Comparison of ENCODE assay signal across 17 mouse cellular contexts in genomic region chr4:134675800-134676199, GRCm38 (mm10). TPM values are rescaled to one million over a fixed set of nuclear protein-coding genes. Genes with fewer than 3 reads are reported as not detected.
A peak's percentile ranks its signal among the peaks of the same experiment; 100 is the strongest.
DNase-seq lines count a peak whose midpoint lies in the region; ATAC-seq and TF ChIP-seq lines count a peak whose summit lies in the region.
"Had no signal": no experiment of that assay in that cellular context is flagged by ENCODE, and none has a peak within 500 bp of the region (broad histone marks: within the 10 kb centered on the region; RNA-seq: fewer than 3 reads in every experiment).

No protein-coding gene starts in this region.

- H3K27ac ChIP-seq in cerebellum, adult 2 months (ENCODE audit: insufficient read depth, low read length) = peak overlapping the region; percentile 80
- peak overlapping the region; percentile 45 to 58 for H3K27ac ChIP-seq in heart, embryonic 14.5 days (replicated peaks in 1 of 2; ENCODE audit: control insufficient read depth in 1 of 2, insufficient read depth in 1 of 2, low read depth in 2 of 2, low read length in 2 of 2)
- peak overlapping the region; percentile 16 for H3K27ac ChIP-seq in kidney, embryonic 15.5 days
- H3K27ac ChIP-seq in hindbrain, postnatal 0 days = 0 out of 2 replicates have a peak overlapping the region, but pooled peaks have one; percentile 33
- H3K27ac ChIP-seq: embryonic facial prominence, embryonic 13.5 days; liver, embryonic 15.5 days; stomach, embryonic 15.5 days had no signal

- TF ChIP-seq CTCF in cerebellum, adult 2 months (IDR thresholded peaks at IDR 0.05; ENCODE audit: borderline replicate concordance, insufficient read depth, low read depth, low read length) = no peak
- no peak for TF ChIP-seq CTCF in hindbrain, postnatal 0 days (IDR thresholded peaks at IDR 0.05; ENCODE audit: low read depth)

- no peak overlapping the region for H3K9ac ChIP-seq in heart, embryonic 14.5 days (ENCODE audit: low read length)
- H3K9ac ChIP-seq in kidney, embryonic 15.5 days = no peak overlapping the region
- no peak overlapping the region for H3K9ac ChIP-seq in hindbrain, postnatal 0 days (replicated peaks; ENCODE audit: low read length)
- H3K9ac ChIP-seq: embryonic facial prominence, embryonic 13.5 days; liver, embryonic 15.5 days; stomach, embryonic 15.5 days had no signal

- ATAC-seq in heart, embryonic 14.5 days (ENCODE audit: insufficient number of reproducible peaks, insufficient read depth, low FRiP score, low read depth) = no peak
- ATAC-seq in kidney, embryonic 15.5 days (replicated peaks; ENCODE audit: low FRiP score) = no peak
- no peak for ATAC-seq in hindbrain, postnatal 0 days

- H3K4me1 ChIP-seq in cerebellum, adult 2 months (ENCODE audit: control insufficient read depth, insufficient read depth, low read length) = peaks cover 69% of the 10 kb centered on the region
- H3K4me1 ChIP-seq in heart, embryonic 14.5 days (ENCODE audit: control insufficient read depth in 2 of 2, insufficient read depth in 2 of 2, low read length in 2 of 2) = peaks cover 17 to 26% of the 10 kb centered on the region in 2 experiments
- H3K4me1 ChIP-seq in kidney, embryonic 15.5 days = peaks cover 53% of the 10 kb centered on the region
- peaks cover 47% of the 10 kb centered on the region for H3K4me1 ChIP-seq in hindbrain, postnatal 0 days (ENCODE audit: insufficient read depth, low read length)
- H3K4me1 ChIP-seq: liver, embryonic 15.5 days had no signal

- H3K4me2 ChIP-seq in heart, embryonic 14.5 days (ENCODE audit: low read length) = no peak overlapping the region
- H3K4me2 ChIP-seq in kidney, embryonic 15.5 days = no peak overlapping the region
- no peak overlapping the region for H3K4me2 ChIP-seq in hindbrain, postnatal 0 days (ENCODE audit: low read depth, low read length)
- H3K4me2 ChIP-seq: embryonic facial prominence, embryonic 13.5 days; liver, embryonic 15.5 days; stomach, embryonic 15.5 days had no signal

- H3K4me3 ChIP-seq in cerebellum, adult 2 months (replicated peaks; ENCODE audit: insufficient read depth, low read depth, low read length) = no peak overlapping the region
- no peak overlapping the region for H3K4me3 ChIP-seq in heart, embryonic 14.5 days (ENCODE audit: control insufficient read depth in 1 of 2, insufficient read depth in 1 of 2, low read depth in 1 of 2, low read length in 2 of 2)
- H3K4me3 ChIP-seq in kidney, embryonic 15.5 days (replicated peaks) = no peak overlapping the region
- no peak overlapping the region for H3K4me3 ChIP-seq in hindbrain, postnatal 0 days (ENCODE audit: low read length)
- H3K4me3 ChIP-seq: embryonic facial prominence, embryonic 13.5 days; liver, embryonic 15.5 days; megakaryocyte, embryonic 14.5 days; stomach, embryonic 15.5 days had no signal

- WGBS in cerebellum, adult 2 months = 59% methylated on average over 8 of the region's 8 CpGs
- 39% methylated on average over 8 of the region's 8 CpGs for WGBS in heart, embryonic 14.5 days
- WGBS in kidney, embryonic 15.5 days = 55% methylated on average over 8 of the region's 8 CpGs
- 41% methylated on average over 8 of the region's 8 CpGs for WGBS in hindbrain, postnatal 0 days

- H3K9me3 ChIP-seq in heart, embryonic 14.5 days (ENCODE audit: control insufficient read depth, low read length) = no peaks in the 10 kb centered on the region
- no peaks in the 10 kb centered on the region for H3K9me3 ChIP-seq in kidney, embryonic 15.5 days (replicated peaks)
- H3K9me3 ChIP-seq in hindbrain, postnatal 0 days (ENCODE audit: low read length) = no peaks in the 10 kb centered on the region
- H3K9me3 ChIP-seq: embryonic facial prominence, embryonic 13.5 days; liver, embryonic 15.5 days; megakaryocyte, embryonic 14.5 days; stomach, embryonic 15.5 days had no signal

- TF ChIP-seq POLR2A in cerebellum, adult 2 months (IDR thresholded peaks at IDR 0.05; ENCODE audit: borderline replicate concordance, insufficient read depth, low read length) = no peak

- DNase-seq in cerebellum, adult 2 months = peak in 1 of 2 experiments; percentile 39
- DNase-seq in cerebellum, adult 9-10 months = no peak
- no peak for DNase-seq in heart, adult 9 months (ENCODE audit: low spot score in 2 of 2)
- no peak for DNase-seq in kidney, adult 8-10 months
- DNase-seq in hindbrain, postnatal 0 days (ENCODE audit: low spot score) = no peak
- no peak for DNase-seq in layer of hippocampus, adult 8-10 months (ENCODE audit: low spot score in 2 of 2)
- DNase-seq: adrenal gland, postnatal 14 days; gastrocnemius, postnatal 36 days; lung, postnatal 10 days; right cerebral cortex, adult 18-20 months; spleen, adult 18-20 months had no signal

- H3K27me3 ChIP-seq in cerebellum, adult 2 months (ENCODE audit: control insufficient read depth, insufficient read depth, low read length) = no peaks in the 10 kb centered on the region
- no peaks in the 10 kb centered on the region for H3K27me3 ChIP-seq in heart, embryonic 14.5 days (ENCODE audit: control insufficient read depth, insufficient read depth, low read length)
- H3K27me3 ChIP-seq in kidney, embryonic 15.5 days = no peaks in the 10 kb centered on the region
- no peaks in the 10 kb centered on the region for H3K27me3 ChIP-seq in hindbrain, postnatal 0 days (ENCODE audit: insufficient read depth, low read length)
- H3K27me3 ChIP-seq: embryonic facial prominence, embryonic 13.5 days; liver, embryonic 15.5 days; stomach, embryonic 15.5 days had no signal

- no peaks in the 10 kb centered on the region for H3K36me3 ChIP-seq in heart, embryonic 14.5 days (ENCODE audit: control insufficient read depth, insufficient read depth, low read length)
- no peaks in the 10 kb centered on the region for H3K36me3 ChIP-seq in kidney, embryonic 15.5 days
- no peaks in the 10 kb centered on the region for H3K36me3 ChIP-seq in hindbrain, postnatal 0 days (ENCODE audit: insufficient read depth, low read length)
- H3K36me3 ChIP-seq: embryonic facial prominence, embryonic 13.5 days; liver, embryonic 15.5 days; stomach, embryonic 15.5 days had no signal

RNA-seq across cellular contexts. Expression of gene Man1c1, which starts 28.3 kb away (rescaled TPM):
- 30.1 and 36.3 TPM in 2 replicates for polyA plus RNA-seq in cerebellum, adult 2 months (2012; rRNA removed)
- polyA plus RNA-seq in heart, embryonic 14.5 days (2014; fragmentation: Nextera tagmentation; extraction: Ambion mirVana) = 7.8 TPM in 2 replicates
- polyA plus RNA-seq in kidney, embryonic 15.5 days (2015; fragmentation: Nextera tagmentation; extraction: Ambion mirVana) = 4.3 and 5.1 TPM in 2 replicates
- total RNA-seq in hindbrain, postnatal 0 days (2014; rRNA removed) = 36.1 and 40.5 TPM in 2 replicates
- 5.8 and 7.1 TPM in 2 replicates for polyA plus RNA-seq in hindbrain, postnatal 0 days (2015; fragmentation: Nextera tagmentation; extraction: Ambion mirVana)
- 10 to 100 TPM; 24.6 to 31.4 (median 28.1) TPM for total RNA-seq in layer of hippocampus, adult 8-10 months (2022)

Comparison
In these comparisons a context has a peak if more than half of its experiments do, and no peak if none do; other contexts are left out.
1. H3K27ac ChIP-seq: peak in every context shown above with its lines; median percentile 80 in cerebellum, adult 2 months; 52 in heart, embryonic 14.5 days; 33 in hindbrain, postnatal 0 days; 16 in kidney, embryonic 15.5 days.